Mouse (Mus musculus): ENCODE measurements around the gene Rgs3. TPM values are rescaled to one million over a fixed set of nuclear protein-coding genes. Genes with fewer than 3 reads are reported as not detected.

The Rgs3 gene
- total RNA-seq, 2 experiments from 2014 or later, result 6.5 to 11.3 TPM

- no peak for ATAC-seq (replicated peaks; ENCODE audit: poor library complexity, severe bottlenecking)
Observed at GRCm38 (mm10) chr4:62735878-62736277, 176.2 kb downstream of the Rgs3 start.

GRCm38 (mm10) chr4:62736421-62736820, 176.8 kb downstream of the Rgs3 start:
- ATAC-seq (replicated peaks; ENCODE audit: poor library complexity, severe bottlenecking), result no peak

GRCm38 (mm10) chr4:62736904-62737303, 177.3 kb downstream of the Rgs3 start:
- ATAC-seq (replicated peaks; ENCODE audit: poor library complexity, severe bottlenecking), result no peak

GRCm38 (mm10) chr4:62737983-62738695, 178.5 kb downstream of the Rgs3 start:
- ATAC-seq (replicated peaks; ENCODE audit: poor library complexity, severe bottlenecking), result peak; percentile 46

GRCm38 (mm10) chr4:62738996-62739395, 179.3 kb downstream of the Rgs3 start:
- ATAC-seq (replicated peaks; ENCODE audit: poor library complexity, severe bottlenecking), result no peak

- ATAC-seq (replicated peaks; ENCODE audit: poor library complexity, severe bottlenecking), result no peak
Observed at GRCm38 (mm10) chr4:62739591-62739990, 179.9 kb downstream of the Rgs3 start.

- no peak for ATAC-seq (replicated peaks; ENCODE audit: poor library complexity, severe bottlenecking)
Observed at GRCm38 (mm10) chr4:62740282-62741054, 180.8 kb downstream of the Rgs3 start.

- ATAC-seq (replicated peaks; ENCODE audit: poor library complexity, severe bottlenecking), result no peak
Observed at GRCm38 (mm10) chr4:62741055-62741453, 181.4 kb downstream of the Rgs3 start.

- ATAC-seq (replicated peaks; ENCODE audit: poor library complexity, severe bottlenecking), result no peak
Observed at GRCm38 (mm10) chr4:62741601-62742000, 182.0 kb downstream of the Rgs3 start.

- no peak for ATAC-seq (replicated peaks; ENCODE audit: poor library complexity, severe bottlenecking)
Observed at GRCm38 (mm10) chr4:62742885-62743760, 183.5 kb downstream of the Rgs3 start.

GRCm38 (mm10) chr4:62744534-62744956, 184.9 kb downstream of the Rgs3 start:
- ATAC-seq (replicated peaks; ENCODE audit: poor library complexity, severe bottlenecking), result no peak

GRCm38 (mm10) chr4:62744985-62745638, 185.5 kb downstream of the Rgs3 start:
- no peak for ATAC-seq (replicated peaks; ENCODE audit: poor library complexity, severe bottlenecking)

Other genes with a start within 250 kb of the Rgs3 start
- gene Fkbp15, start 199.3 kb upstream of the Rgs3 start, total RNA-seq (2014; fragmentation: Nextera tagmentation), result 31.5 and 36.8 TPM in 2 replicates
- gene Fkbp15, start 199.3 kb upstream of the Rgs3 start, total RNA-seq (2017), result 47.4 and 54.9 TPM in 2 replicates
- 22.5 and 24.8 TPM in 2 replicates for gene Slc31a1, start 199.1 kb upstream of the Rgs3 start, total RNA-seq (2014; fragmentation: Nextera tagmentation)
- gene Slc31a1, start 199.1 kb upstream of the Rgs3 start, total RNA-seq (2017), result 19.8 and 23.7 TPM in 2 replicates
- 150 and 151 TPM in 2 replicates for gene Cdc26, start 151.2 kb upstream of the Rgs3 start, total RNA-seq (2014; fragmentation: Nextera tagmentation)
- 103 and 127 TPM in 2 replicates for gene Cdc26, start 151.2 kb upstream of the Rgs3 start, total RNA-seq (2017)
- 20.1 and 24.1 TPM in 2 replicates for gene Prpf4, start 151.1 kb upstream of the Rgs3 start, total RNA-seq (2014; fragmentation: Nextera tagmentation)
- gene Prpf4, start 151.1 kb upstream of the Rgs3 start, total RNA-seq (2017), result 17.4 and 17.6 TPM in 2 replicates
- not detected in 2 replicates for gene Rnf183, start 124.6 kb upstream of the Rgs3 start, total RNA-seq (2014; fragmentation: Nextera tagmentation)
- not detected in 2 replicates for gene Rnf183, start 124.6 kb upstream of the Rgs3 start, total RNA-seq (2017)
- gene Wdr31, start 89.0 kb upstream of the Rgs3 start, total RNA-seq (2014; fragmentation: Nextera tagmentation), result 1.2 and 2.4 TPM in 2 replicates
- gene Wdr31, start 89.0 kb upstream of the Rgs3 start, total RNA-seq (2017), result 1.5 and 2.0 TPM in 2 replicates
- not detected in 2 replicates for gene Bspry, start 79.8 kb upstream of the Rgs3 start, total RNA-seq (2014; fragmentation: Nextera tagmentation)
- gene Bspry, start 79.8 kb upstream of the Rgs3 start, total RNA-seq (2017), result 0.43 TPM in 1 of 2 replicates, not detected in the other
- gene Hdhd3, start 56.4 kb upstream of the Rgs3 start, total RNA-seq (2014; fragmentation: Nextera tagmentation), result 0.23 and 4.2 TPM in 2 replicates
- gene Hdhd3, start 56.4 kb upstream of the Rgs3 start, total RNA-seq (2017), result 0.43 TPM in 1 of 2 replicates, not detected in the other
- 25.4 and 34.6 TPM in 2 replicates for gene Alad, start 39.9 kb upstream of the Rgs3 start, total RNA-seq (2014; fragmentation: Nextera tagmentation)
- 14.8 and 16.3 TPM in 2 replicates for gene Alad, start 39.9 kb upstream of the Rgs3 start, total RNA-seq (2017)
- gene Pole3, start 34.8 kb upstream of the Rgs3 start, total RNA-seq (2014; fragmentation: Nextera tagmentation), result 63.7 and 69.6 TPM in 2 replicates
- gene Pole3, start 34.8 kb upstream of the Rgs3 start, total RNA-seq (2017), result 72.0 and 76.7 TPM in 2 replicates
- gene 4933430I17Rik, start 34.5 kb upstream of the Rgs3 start, total RNA-seq (2014; fragmentation: Nextera tagmentation), result not detected in 2 replicates
- gene 4933430I17Rik, start 34.5 kb upstream of the Rgs3 start, total RNA-seq (2017), result 0.72 TPM in 1 of 2 replicates, not detected in the other